Mouse (Mus musculus) myocyte (in vitro differentiated cells): ENCODE data around the gene Ccn6.

Experiments
- MAX ChIP-seq: IDR thresholded peaks from one replicate; pipeline ENCODE4 v1.6.1; 2011; ENCODE audit warnings: low read depth, mild to moderate bottlenecking, control low read depth
- MYOG ChIP-seq, 3 experiments: IDR thresholded peaks; one replicate each; pipeline ENCODE4 v1.6.1; 2011; ENCODE audit warnings: control low read depth in 2 of 3, low read depth in 2 of 3, mild to moderate bottlenecking in 2 of 3; ENCODE audit not compliant: insufficient read length in 2 of 3, control insufficient read depth in 1 of 3, insufficient read depth in 1 of 3
- POLR2A ChIP-seq: IDR thresholded peaks from one replicate; pipeline ENCODE4 v1.6.1; 2011; ENCODE audit warnings: low read depth, mild to moderate bottlenecking, control low read depth, moderate library complexity; ENCODE audit not compliant: insufficient read length
- TCF12 ChIP-seq: IDR thresholded peaks from one replicate; pipeline ENCODE4 v1.6.1; 2011; ENCODE audit warnings: mild to moderate bottlenecking, control low read depth; ENCODE audit not compliant: poor library complexity, insufficient read depth, severe bottlenecking

GRCm38 (mm10) chr10:39192673-39193072, 29.1 kb upstream of the Ccn6 start:
- no peak for TF ChIP-seq MAX
- TF ChIP-seq TCF12: no peak
- TF ChIP-seq POLR2A: no peak
- TF ChIP-seq MYOG (IDR thresholded peaks at IDR 0.05; ENCODE audit: control insufficient read depth in 1 of 3, insufficient read depth in 1 of 3, insufficient read length in 2 of 3, low read depth in 2 of 3): no peak
